Mouse (Mus musculus) liver, adult 2 months (tissue): ENCODE data around the gene Fam186a.

Source experiments
- CTCF ChIP-seq: fragments of 200-500 bp; IDR thresholded peaks from 2 replicates; pipeline ENCODE4 v1.5.1; 2011; ENCODE audit warnings: low read depth, low read length, control low read depth
- POLR2A ChIP-seq: fragments of 200-500 bp; IDR thresholded peaks from 2 replicates; pipeline ENCODE4 v1.6.1; 2011; ENCODE audit warnings: low read length, control low read depth; ENCODE audit not compliant: insufficient read depth; ENCODE audit errors: extremely low read depth

DNA sequence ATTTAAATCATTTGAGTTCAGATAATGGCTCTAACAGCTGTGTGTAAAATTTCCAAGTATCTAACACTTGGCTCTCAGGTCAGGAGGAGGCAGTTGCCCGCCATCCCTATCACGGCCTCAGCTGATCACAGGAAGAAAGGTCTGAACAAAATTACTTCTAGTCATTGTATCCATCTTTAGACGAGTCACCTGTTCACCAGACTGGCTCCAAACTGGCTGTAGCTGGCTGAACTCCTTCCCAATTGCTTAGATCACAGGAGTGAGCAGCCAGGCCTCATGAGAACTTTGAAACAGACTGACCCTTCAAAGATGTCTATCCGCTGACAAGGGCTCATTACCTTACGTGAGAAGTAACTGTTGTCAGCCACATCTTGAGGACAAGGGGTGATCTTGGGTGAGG lies 63.6 kb downstream of the Fam186a start:
- TF ChIP-seq CTCF: no peak
- no peak for TF ChIP-seq POLR2A
